Mouse (Mus musculus) liver, embryonic 15.5 days (tissue): ENCODE data around the gene Gm8994. TPM values are rescaled to one million over a fixed set of nuclear protein-coding genes. Genes with fewer than 3 reads are reported as not detected.

Experiments
- ATAC-seq: fragments of 200-750 bp; cut with Nextera tagmentation; 2 replicates; pipeline ENCODE4 v1.8.0; 2017; ENCODE audit warnings: moderate number of reproducible peaks, mild to moderate bottlenecking, moderate library complexity; ENCODE audit not compliant: insufficient read depth
- H3K27ac ChIP-seq: fragments of 300-500 bp; sonication (generic); replicated peaks from 2 replicates; pipeline ENCODE4 v1.5.1; 2015; ENCODE audit warnings: mild to moderate bottlenecking, inconsistent platforms
- H3K27me3 ChIP-seq: fragments of 300-500 bp; sonication (generic); 2 replicates; pipeline ENCODE4 v1.6.1; 2015; ENCODE audit warnings: mild to moderate bottlenecking, inconsistent platforms
- H3K36me3 ChIP-seq: fragments of 300-500 bp; sonication (generic); replicated peaks from 2 replicates; pipeline ENCODE4 v1.6.1; 2015; ENCODE audit warnings: moderate library complexity, mild to moderate bottlenecking, inconsistent platforms
- H3K4me1 ChIP-seq: fragments of 300-500 bp; sonication (generic); replicated peaks from 2 replicates; pipeline ENCODE4 v1.6.1; 2015; ENCODE audit warnings: inconsistent platforms
- H3K4me2 ChIP-seq: fragments of 300-500 bp; sonication (generic); 2 replicates; pipeline ENCODE4 v1.6.1; 2015; ENCODE audit warnings: moderate library complexity, mild to moderate bottlenecking, inconsistent platforms
- H3K4me3 ChIP-seq: fragments of 300-500 bp; sonication (generic); replicated peaks from 2 replicates; pipeline ENCODE4 v1.5.1; 2015; ENCODE audit warnings: mild to moderate bottlenecking, inconsistent platforms
- H3K9ac ChIP-seq: fragments of 300-500 bp; sonication (generic); 2 replicates; pipeline ENCODE4 v1.6.1; 2015; ENCODE audit warnings: moderate library complexity, mild to moderate bottlenecking, inconsistent platforms
- H3K9me3 ChIP-seq: fragments of 300-500 bp; sonication (generic); replicated peaks from 2 replicates; pipeline ENCODE4 v1.6.1; 2016; ENCODE audit warnings: inconsistent platforms
- WGBS: fragments of 180-500 bp; shearing (Covaris S2); methylation state at CpG from one replicate; pipeline ENCODE4 v1.1.7; 2015; ENCODE audit warnings: mixed read lengths; ENCODE audit not compliant: insufficient replicate concordance; 5-methylcytosine and 5-hydroxymethylcytosine counted together
- polyA plus RNA-seq: library from polyadenylated mRNA; unstranded; fragments of >200 nt; fragmentation: Nextera tagmentation; extraction: Ambion mirVana; gene quantifications from 2 replicates; pipeline ENCODE4 v1.2.1, GENCODE M21; 2015

Gene Gm8994
- polyA plus RNA-seq, 1 experiment from 2014 or later = not detected

DNA sequence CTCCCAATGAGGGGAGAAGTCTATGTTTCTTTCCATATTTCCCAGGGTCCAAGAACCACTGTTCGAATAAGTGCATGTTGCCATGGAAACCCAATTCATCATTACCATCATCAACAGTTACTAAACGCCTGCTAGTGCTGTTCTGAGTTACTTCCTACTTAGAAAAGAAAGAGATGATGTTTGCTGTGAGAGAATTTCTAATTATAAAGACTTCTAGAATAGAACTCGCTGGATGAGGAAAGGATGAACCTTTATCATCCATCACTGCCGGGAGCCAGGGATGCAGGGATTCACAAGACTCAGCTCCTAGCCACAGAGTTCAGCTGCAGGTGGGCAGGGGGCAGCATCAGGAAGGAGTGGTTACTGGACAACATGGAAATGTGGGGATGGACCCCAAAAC lies 36.7 kb downstream of the Gm8994 start:
- H3K36me3 ChIP-seq = no peaks in the 10 kb centered on the region
- no peak overlapping the region for H3K27ac ChIP-seq
- no peak overlapping the region for H3K4me3 ChIP-seq
- H3K4me1 ChIP-seq = no peaks in the 10 kb centered on the region
- whole genome bisulfite sequencing = 62% methylated on average over 4 of the region's 4 CpGs
- H3K27me3 ChIP-seq = no peaks in the 10 kb centered on the region
- H3K9me3 ChIP-seq = no peaks in the 10 kb centered on the region
- no peak overlapping the region for H3K9ac ChIP-seq
- no peak for ATAC-seq
- H3K4me2 ChIP-seq = no peak overlapping the region

DNA sequence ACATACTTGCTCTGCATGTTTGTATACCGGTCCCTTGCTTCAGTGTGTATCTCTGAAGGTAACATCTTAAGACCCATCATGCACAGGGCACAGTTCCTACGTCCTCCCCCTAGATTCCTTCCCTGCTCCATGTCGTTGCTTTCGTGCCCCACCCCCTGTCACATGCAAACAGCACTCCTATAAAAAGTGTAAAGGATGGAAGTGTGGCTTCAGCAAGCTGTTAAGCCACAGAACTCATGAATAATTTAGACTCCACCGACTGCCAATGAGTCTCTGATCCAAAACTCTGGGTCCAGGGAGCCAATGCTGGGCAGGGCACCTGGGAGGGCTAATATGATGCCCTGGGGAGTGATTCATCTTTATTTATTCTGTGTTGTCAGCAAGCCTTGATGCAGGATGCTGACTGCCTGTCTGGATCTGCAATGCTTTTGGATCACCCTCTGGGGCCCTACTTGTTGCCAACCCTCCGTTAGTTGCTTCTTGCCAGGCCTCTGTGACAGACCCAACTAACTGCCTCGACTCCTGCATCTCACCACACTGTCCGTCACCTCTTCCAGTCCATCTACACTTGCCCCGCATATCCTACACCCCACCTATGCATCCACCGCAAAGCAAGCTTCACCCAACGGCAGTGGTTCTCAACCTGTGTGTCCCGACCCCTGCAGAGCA lies 37.2 kb downstream of the Gm8994 start:
- 56% methylated on average over 12 of the region's 12 CpGs for WGBS
- Histone ChIP-seq H3K4me2 (no peak overlapping the region), H3K4me3 (no peak overlapping the region), H3K9me3 (no peaks in the 10 kb centered on the region), H3K27me3 (no peaks in the 10 kb centered on the region), H3K4me1 (no peaks in the 10 kb centered on the region), H3K9ac (no peak overlapping the region), H3K36me3 (no peaks in the 10 kb centered on the region), H3K27ac (no peak overlapping the region)
- ATAC-seq = no peak

DNA sequence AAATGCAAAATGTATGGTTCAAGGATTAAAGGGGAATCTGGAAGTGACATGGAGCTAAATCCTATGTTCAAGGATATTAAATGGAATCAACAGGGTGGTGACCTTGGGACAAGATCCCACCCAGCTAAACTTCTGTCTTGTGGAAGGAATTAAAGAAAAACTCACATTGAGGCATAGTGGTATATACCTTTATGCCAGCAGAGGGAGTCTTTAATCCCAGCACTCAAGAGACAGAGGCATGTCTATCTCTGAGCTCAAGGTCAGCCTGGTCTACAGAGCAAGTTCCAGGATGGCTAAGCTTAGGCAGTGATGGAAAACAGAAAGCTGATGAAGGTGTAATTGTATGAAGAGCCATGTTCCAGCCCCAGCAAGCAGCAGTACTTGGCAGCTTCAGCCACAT lies 48.8 kb downstream of the Gm8994 start:
- no peak for ATAC-seq
- no peak overlapping the region for H3K9ac ChIP-seq
- no peak overlapping the region for H3K27ac ChIP-seq
- H3K9me3 ChIP-seq = no peaks in the 10 kb centered on the region
- no peaks in the 10 kb centered on the region for H3K4me1 ChIP-seq
- no peaks in the 10 kb centered on the region for H3K27me3 ChIP-seq
- no peaks in the 10 kb centered on the region for H3K36me3 ChIP-seq
- H3K4me3 ChIP-seq = no peak overlapping the region
- H3K4me2 ChIP-seq = no peak overlapping the region

Other genes starting within 250 kb of the Gm8994 start
- not detected in 2 replicates for gene Grin2b, start 154.0 kb upstream of the Gm8994 start, polyA plus RNA-seq
- gene E330021D16Rik, start 88.0 kb downstream of the Gm8994 start, polyA plus RNA-seq = 0.38 and 0.48 TPM in 2 replicates
- gene Atf7ip, start 178.6 kb downstream of the Gm8994 start, polyA plus RNA-seq = 14.6 and 17.7 TPM in 2 replicates